Mouse (Mus musculus): ENCODE results near the gene Smim24. TPM values are rescaled to one million over a fixed set of nuclear protein-coding genes. Genes with fewer than 3 reads are reported as not detected.

The Smim24 gene
- polyA plus RNA-seq, 1 experiment from 2014 or later, result 2.8 TPM

DNA sequence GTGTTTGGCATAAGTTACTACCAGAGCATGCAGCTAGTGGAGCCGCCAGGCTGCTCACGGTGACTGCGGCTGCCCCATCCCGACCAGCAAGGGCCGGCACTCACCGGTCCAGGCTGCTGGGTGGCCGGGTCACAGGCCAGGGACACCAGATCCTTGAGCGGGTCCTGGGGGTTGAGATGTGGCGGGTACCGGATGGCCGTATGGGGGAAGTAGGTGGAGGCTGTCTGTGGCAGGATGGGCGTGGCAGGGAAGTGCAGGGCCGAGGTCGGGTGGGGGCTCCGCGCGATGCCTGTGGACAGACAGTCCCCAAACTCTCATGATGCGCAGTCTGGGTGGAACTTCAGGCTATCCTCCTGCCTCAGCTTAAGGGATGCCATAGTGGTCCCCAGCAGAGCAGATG lies 11.9 kb downstream of the Smim24 start:
- H3K27me3 ChIP-seq, result peaks cover 70% of the 10 kb centered on the region
- peaks cover 74% of the 10 kb centered on the region for H3K4me1 ChIP-seq
- H3K4me3 ChIP-seq, result no peak overlapping the region
- no peak overlapping the region for H3K4me2 ChIP-seq (replicated peaks)
- H3K9me3 ChIP-seq, result no peaks in the 10 kb centered on the region
- H3K9ac ChIP-seq (replicated peaks), result no peak overlapping the region
- no peak for ATAC-seq (ENCODE audit: low FRiP score, low read depth)
- peaks cover 8% of the 10 kb centered on the region; the same call in 1 of the 2 replicates for H3K36me3 ChIP-seq
- 61% methylated on average over 18 of the region's 18 CpGs for WGBS
- no peak overlapping the region for H3K27ac ChIP-seq (replicated peaks)

DNA sequence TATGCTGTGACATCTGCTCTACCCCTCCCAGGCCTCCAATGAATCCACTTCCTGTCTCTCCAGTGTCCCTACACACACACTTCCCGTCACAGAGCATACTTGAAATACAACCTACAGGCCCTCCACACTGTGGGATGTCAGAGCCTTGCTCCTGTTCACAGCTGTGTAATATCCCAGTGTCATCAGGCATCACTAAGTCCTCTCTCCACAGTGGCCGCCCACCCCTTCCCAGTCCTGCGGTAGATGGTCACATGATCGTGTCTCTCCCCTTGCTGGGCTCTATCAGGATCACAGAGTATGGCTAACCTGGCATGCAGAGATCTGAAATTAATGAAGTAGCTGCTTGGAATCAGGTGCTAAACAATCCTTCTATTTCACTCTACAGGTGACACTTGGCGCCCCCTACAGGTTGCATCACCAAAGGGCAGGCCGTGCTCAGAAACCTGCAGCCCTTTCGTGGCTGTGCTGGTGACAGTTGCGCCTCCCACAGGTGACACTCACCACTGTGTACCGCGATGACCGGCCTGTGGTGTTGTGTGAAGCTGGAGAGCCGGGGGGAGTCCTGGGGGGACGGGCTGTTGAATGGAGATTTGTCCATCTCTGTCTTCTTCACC lies 12.8 kb downstream of the Smim24 start:
- ATAC-seq (ENCODE audit: low FRiP score, low read depth), result no peak
- Histone ChIP-seq H3K9me3 (no peaks in the 10 kb centered on the region), H3K36me3 (0 out of 2 replicates have a peak, but pooled peaks cover 3% of the 10 kb centered on the region), H3K4me1 (peaks cover 70% of the 10 kb centered on the region), H3K4me2 (replicated peaks) (no peak overlapping the region), H3K27ac (replicated peaks) (no peak overlapping the region), H3K9ac (replicated peaks) (no peak overlapping the region), H3K4me3 (no peak overlapping the region), H3K27me3 (peaks cover 60% of the 10 kb centered on the region)
- 43% methylated on average over 13 of the region's 13 CpGs for WGBS

DNA sequence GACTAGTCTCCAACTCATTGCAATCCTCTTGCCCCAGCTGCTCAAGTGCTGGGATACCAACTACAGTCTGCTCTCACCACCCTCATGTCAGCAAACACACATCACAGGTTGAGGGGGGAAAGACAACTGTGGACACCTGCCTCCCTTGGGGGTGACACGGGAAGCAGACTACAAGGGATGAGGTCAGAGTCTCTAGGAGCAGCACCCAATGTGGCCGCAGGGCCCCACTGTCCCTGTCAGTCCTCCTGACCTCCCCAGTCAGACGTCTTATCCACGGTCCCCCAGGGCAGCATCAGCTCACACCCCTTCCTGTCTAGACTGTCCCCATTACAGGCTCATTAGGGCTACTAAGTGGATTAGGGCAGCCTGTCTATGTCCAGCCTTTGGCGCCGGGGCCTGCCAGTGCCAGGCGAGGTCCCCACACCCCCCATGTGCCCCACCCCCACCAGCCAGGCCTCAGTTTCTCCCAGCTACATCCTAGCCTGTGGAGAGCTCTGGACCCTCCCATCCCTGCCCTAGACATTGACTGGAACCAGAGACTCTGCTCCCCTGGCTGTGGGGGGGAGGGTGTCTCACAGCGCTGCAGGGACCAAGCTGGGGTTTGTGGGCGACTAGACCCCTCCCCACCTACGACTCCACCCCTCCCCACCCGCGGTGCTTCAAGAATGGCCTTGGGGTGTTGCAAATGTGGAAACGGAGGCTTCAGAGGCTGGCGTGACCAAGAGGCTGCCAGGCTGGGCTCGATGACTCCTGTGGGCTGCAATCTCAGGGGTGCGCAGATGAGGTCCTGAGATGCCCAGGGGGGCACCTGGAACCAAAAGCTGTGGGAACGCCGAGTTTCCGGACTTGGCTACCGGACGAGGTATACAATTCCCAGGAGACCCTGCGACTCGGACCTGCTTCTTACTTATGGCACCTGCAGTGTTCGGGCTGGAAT lies 13.9 kb downstream of the Smim24 start:
- peaks cover 67% of the 10 kb centered on the region for H3K4me1 ChIP-seq
- 21% methylated on average over 24 of the region's 24 CpGs for WGBS
- no peak for ATAC-seq (ENCODE audit: low FRiP score, low read depth)
- no peak overlapping the region for H3K27ac ChIP-seq (replicated peaks)
- H3K4me2 ChIP-seq (replicated peaks), result peak overlapping the region; percentile 33
- H3K9me3 ChIP-seq, result no peaks in the 10 kb centered on the region
- H3K4me3 ChIP-seq, result peak overlapping the region; percentile 18; the same call in 1 of the 2 replicates
- no peak overlapping the region for H3K9ac ChIP-seq (replicated peaks)
- H3K36me3 ChIP-seq, result 0 out of 2 replicates have a peak, but pooled peaks cover 3% of the 10 kb centered on the region
- peaks cover 60% of the 10 kb centered on the region for H3K27me3 ChIP-seq

DNA sequence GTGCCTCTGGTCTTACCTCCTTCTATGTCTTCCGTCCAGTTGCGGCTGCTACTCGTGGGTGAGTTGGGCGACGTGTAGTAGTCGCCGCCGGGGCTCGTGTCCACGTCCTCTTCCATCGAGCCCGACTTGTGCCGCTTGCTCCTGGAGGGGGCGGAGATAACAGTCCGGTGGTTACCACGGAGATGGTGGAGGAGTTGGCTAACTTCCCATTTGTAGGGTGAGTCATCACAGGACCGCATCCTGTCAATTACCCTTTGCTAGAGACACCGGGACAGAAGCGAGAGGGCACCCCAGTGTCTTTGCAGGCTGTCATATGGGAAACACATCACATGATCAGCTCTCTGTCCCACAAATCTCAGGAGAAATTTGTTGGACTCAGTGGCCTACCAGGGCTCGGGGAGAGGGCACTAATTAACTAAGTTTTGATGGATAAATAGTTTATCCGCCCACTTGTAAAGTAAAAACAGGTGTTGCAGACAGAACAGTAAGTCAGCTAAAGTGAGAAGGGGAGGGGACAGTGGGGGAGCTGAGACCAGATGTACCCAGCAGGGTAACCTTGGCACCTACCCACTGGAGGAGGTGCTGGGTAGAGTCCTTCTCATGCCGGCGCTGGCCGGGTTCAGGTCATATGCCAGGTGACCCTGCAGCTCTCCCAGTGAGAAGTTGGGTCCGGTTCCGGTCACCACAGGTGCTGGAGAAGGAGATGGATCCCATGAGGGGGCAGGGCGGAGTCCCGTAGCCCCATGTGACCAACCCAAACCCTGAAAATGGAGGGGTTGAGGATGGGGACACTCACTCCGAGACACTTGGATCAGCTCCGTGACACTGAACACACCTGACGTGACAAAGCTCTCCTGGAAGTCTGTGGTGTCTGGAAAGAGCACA lies 14.9 kb downstream of the Smim24 start:
- peaks cover 67% of the 10 kb centered on the region for H3K4me1 ChIP-seq
- peaks cover 60% of the 10 kb centered on the region for H3K27me3 ChIP-seq
- H3K36me3 ChIP-seq, result 0 out of 2 replicates have a peak, but pooled peaks cover 3% of the 10 kb centered on the region
- ATAC-seq (ENCODE audit: low FRiP score, low read depth), result no peak
- 24% methylated on average over 31 of the region's 31 CpGs for WGBS
- H3K27ac ChIP-seq (replicated peaks), result no peak overlapping the region; the same call in 1 of the 2 replicates
- peak overlapping the region; percentile 33 for H3K4me2 ChIP-seq (replicated peaks)
- H3K4me3 ChIP-seq, result peak overlapping the region; percentile 18; the same call in 1 of the 2 replicates
- no peak overlapping the region for H3K9ac ChIP-seq (replicated peaks)
- H3K9me3 ChIP-seq, result no peaks in the 10 kb centered on the region

DNA sequence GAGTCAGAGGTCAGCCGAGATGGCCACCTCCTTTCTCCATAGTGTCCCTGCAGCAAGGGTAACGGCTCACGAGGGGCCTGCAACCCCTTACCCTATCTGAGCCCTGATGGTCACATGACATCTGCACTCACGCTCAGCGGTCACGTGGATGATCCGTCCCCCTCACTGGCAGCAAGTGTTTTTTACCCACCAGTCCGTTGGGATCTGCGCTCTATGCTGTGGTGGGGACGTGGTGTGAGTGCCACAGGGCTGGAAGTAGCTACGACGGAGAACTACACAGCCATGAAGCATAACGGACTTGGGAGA lies 15.5 kb downstream of the Smim24 start:
- H3K4me1 ChIP-seq, result peaks cover 64% of the 10 kb centered on the region
- no peaks in the 10 kb centered on the region for H3K9me3 ChIP-seq
- H3K36me3 ChIP-seq, result 0 out of 2 replicates have a peak, but pooled peaks cover 3% of the 10 kb centered on the region
- H3K4me2 ChIP-seq (replicated peaks), result no peak overlapping the region
- no peak overlapping the region for H3K9ac ChIP-seq (replicated peaks)
- H3K27me3 ChIP-seq, result peaks cover 56% of the 10 kb centered on the region
- H3K27ac ChIP-seq (replicated peaks), result no peak overlapping the region
- 47% methylated on average over 13 of the region's 13 CpGs for WGBS
- H3K4me3 ChIP-seq, result no peak overlapping the region
- ATAC-seq (ENCODE audit: low FRiP score, low read depth), result no peak

DNA sequence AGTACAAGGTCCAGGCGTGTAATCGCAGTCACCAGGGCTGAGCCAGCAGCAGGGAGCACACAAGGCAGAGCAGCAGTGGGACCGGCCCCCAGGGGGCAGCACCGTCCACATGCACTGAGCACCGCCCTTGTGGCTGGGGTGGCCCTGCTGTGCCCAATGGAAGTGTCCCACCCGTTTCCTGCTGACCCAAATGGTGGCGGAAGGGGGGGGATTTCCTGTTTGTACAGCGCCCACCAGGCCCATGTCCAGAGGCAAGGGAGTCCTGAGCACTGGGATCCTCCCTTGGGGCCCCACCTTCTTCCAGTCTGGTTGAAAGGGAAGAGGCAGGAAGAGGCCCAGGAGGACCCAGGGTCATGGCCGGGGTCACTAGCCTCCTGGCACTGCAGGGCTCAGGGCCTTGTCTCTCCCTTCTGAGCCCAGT lies 16.0 kb downstream of the Smim24 start:
- Histone ChIP-seq H3K27me3 (peaks cover 51% of the 10 kb centered on the region), H3K4me3 (no peak overlapping the region), H3K4me1 (peaks cover 64% of the 10 kb centered on the region), H3K36me3 (0 out of 2 replicates have a peak, but pooled peaks cover 3% of the 10 kb centered on the region), H3K27ac (replicated peaks) (0 out of 2 replicates have a peak overlapping the region, but pooled peaks have one; percentile 3), H3K9ac (replicated peaks) (no peak overlapping the region), H3K9me3 (no peaks in the 10 kb centered on the region), H3K4me2 (replicated peaks) (no peak overlapping the region)
- no peak for ATAC-seq (ENCODE audit: low FRiP score, low read depth)
- 18% methylated on average over 9 of the region's 9 CpGs for WGBS

DNA sequence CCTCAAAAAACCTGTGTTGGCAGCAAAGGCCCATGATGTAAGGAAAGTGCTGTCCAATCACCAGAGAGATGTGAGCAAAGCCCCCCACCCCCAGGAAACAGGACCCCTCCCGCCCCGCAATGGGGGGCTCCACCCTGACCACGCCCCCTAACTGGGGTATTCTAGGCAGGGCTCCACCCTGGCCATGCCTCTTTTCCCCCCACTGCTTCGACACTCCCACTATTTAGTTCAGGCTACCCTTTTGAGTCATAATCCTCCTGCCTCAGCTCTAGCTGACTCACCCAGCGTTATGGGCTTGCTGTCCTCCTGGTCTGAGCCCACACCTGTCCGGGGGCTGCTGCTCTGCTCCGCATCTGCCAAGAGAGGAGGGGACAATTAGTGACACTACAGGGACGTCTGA lies 16.5 kb downstream of the Smim24 start:
- ATAC-seq (ENCODE audit: low FRiP score, low read depth), result no peak
- 0 out of 2 replicates have a peak, but pooled peaks cover 3% of the 10 kb centered on the region for H3K36me3 ChIP-seq
- H3K9ac ChIP-seq (replicated peaks), result no peak overlapping the region
- H3K27ac ChIP-seq (replicated peaks), result peak overlapping the region; percentile 39
- H3K9me3 ChIP-seq, result no peaks in the 10 kb centered on the region
- 0 out of 2 replicates have a peak overlapping the region, but pooled peaks have one; percentile 3 for H3K4me3 ChIP-seq
- H3K4me2 ChIP-seq (replicated peaks), result no peak overlapping the region
- peaks cover 47% of the 10 kb centered on the region for H3K27me3 ChIP-seq
- 11% methylated on average over 8 of the region's 8 CpGs for WGBS
- H3K4me1 ChIP-seq, result peaks cover 69% of the 10 kb centered on the region

DNA sequence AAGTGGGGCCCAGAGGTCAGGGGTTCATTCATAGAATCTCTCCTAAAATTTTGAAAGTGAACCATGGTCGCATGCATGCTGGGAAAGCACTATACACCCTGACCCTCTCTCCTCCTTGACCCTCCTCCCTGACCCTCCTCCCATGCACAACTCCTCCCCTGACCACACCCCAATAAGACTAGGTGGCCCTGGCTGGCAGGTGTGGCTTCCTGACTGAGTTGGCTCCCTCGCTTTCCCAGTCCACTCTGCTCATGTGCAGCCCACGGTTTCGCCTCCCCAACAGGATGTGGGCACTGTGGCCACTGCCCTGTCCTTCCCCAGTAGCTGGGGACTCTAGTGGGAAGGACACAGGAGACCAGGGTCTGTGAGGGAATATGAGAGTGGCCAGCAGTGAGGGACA lies 17.5 kb downstream of the Smim24 start:
- peaks cover 79% of the 10 kb centered on the region for H3K4me1 ChIP-seq
- no peak for ATAC-seq (ENCODE audit: low FRiP score, low read depth)
- peaks cover 36% of the 10 kb centered on the region for H3K27me3 ChIP-seq
- no peak overlapping the region for H3K27ac ChIP-seq (replicated peaks)
- no peak overlapping the region for H3K4me2 ChIP-seq (replicated peaks)
- no peak overlapping the region for H3K4me3 ChIP-seq
- no peaks in the 10 kb centered on the region for H3K9me3 ChIP-seq
- WGBS, result 60% methylated on average over 4 of the region's 4 CpGs
- H3K9ac ChIP-seq (replicated peaks), result no peak overlapping the region
- no peaks in the 10 kb centered on the region for H3K36me3 ChIP-seq

DNA sequence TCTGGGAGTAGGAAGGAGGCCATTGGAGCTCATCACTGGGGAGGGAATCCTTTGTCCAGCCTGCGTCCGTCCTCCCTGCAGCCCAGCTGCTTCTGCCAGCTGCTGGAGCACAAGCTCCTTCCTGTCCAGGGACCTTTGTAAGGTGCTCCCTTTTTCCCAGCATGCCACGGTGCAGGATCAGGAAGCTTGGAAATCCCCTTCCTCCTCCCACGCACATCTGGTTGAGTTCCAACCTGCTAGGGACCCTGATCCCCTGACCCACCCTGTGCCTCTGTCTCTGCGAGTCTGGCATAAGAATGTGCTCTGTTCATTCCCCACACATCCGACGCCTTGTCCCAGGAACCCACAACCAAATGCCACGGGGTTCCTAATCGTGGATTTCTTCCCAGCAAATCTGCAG lies 18.1 kb downstream of the Smim24 start:
- ATAC-seq (ENCODE audit: low FRiP score, low read depth), result no peak
- Histone ChIP-seq H3K27ac (replicated peaks) (peak overlapping the region; percentile 54), H3K4me1 (peaks cover 85% of the 10 kb centered on the region), H3K4me3 (no peak overlapping the region), H3K36me3 (no peaks in the 10 kb centered on the region), H3K9me3 (no peaks in the 10 kb centered on the region), H3K9ac (replicated peaks) (0 out of 2 replicates have a peak overlapping the region, but pooled peaks have one; percentile 1), H3K27me3 (peaks cover 30% of the 10 kb centered on the region), H3K4me2 (replicated peaks) (no peak overlapping the region)
- WGBS, result 83% methylated on average over 9 of the region's 9 CpGs

DNA sequence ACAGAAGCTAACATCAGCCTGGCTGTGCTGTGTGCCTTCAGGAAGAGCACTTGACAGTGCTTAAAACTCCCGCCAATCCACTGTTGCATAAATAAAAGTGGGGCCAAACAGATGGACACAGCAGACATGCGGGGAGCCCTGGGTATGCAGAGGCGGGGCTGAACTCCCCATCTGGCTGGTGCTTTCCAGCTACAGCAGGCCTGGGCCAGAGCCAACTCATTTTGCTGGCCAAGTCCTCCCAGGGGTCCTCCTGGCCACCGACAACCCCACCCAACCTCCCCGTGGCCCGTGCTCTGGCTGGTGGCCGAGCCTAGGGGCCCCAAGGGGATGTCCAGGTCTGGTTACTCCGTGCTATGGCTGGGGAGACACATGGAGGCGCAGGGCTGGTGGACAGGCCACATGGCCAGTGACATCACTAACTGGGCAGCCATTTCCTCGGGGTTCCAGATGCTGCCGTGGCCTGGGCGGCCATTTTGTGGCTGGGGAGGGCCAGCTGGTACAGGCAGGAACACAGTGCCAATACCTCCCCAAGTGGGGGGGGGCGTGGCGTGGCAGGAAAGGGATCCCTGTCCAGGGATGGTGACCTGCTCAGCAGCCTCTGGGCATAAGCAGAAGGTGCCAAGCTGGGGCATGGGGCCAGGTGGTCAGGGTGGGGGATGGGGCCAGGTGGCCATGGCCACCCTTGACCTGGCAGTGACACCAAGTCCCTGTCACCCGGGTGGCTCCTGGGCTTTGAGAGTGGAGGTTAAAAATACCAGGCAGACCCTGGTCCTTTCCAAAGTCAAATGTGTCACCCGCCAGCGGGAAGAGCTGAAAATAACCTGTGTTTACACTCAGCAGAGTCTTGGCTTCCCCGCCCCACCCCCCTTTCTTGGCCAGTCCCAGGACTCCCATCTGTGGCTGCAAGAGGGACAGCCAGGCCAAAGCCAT lies 18.9 kb downstream of the Smim24 start:
- Histone ChIP-seq H3K4me1 (peaks cover 87% of the 10 kb centered on the region), H3K27me3 (peaks cover 23% of the 10 kb centered on the region), H3K36me3 (no peaks in the 10 kb centered on the region), H3K4me2 (replicated peaks) (no peak overlapping the region), H3K9ac (replicated peaks) (0 out of 2 replicates have a peak overlapping the region, but pooled peaks have one; percentile 1), H3K27ac (replicated peaks) (peak overlapping the region; percentile 54), H3K4me3 (no peak overlapping the region), H3K9me3 (no peaks in the 10 kb centered on the region)
- 74% methylated on average over 18 of the region's 18 CpGs for WGBS
- ATAC-seq (ENCODE audit: low FRiP score, low read depth), result no peak

Data from midbrain, embryonic 12.5 days (tissue).